Mouse (Mus musculus) C2C12 (cell line): ENCODE data around the gene Cpne2.

Source experiments
- CTCF ChIP-seq: IDR thresholded peaks from one replicate; pipeline ENCODE4 v1.5.1; 2011; ENCODE audit not compliant: control insufficient read depth, insufficient read depth, insufficient read length
- FOSL1 ChIP-seq: IDR thresholded peaks from one replicate; pipeline ENCODE4 v1.8.0; 2011; ENCODE audit warnings: mild to moderate bottlenecking, low read length; ENCODE audit not compliant: poor library complexity, insufficient read depth, severe bottlenecking
- MAX ChIP-seq: IDR thresholded peaks from one replicate; pipeline ENCODE4 v1.6.1; 2011; ENCODE audit warnings: mild to moderate bottlenecking, control low read depth
- MYOD1 ChIP-seq: IDR thresholded peaks from one replicate; pipeline ENCODE4 v1.6.1; 2011; ENCODE audit warnings: low read depth; ENCODE audit not compliant: control insufficient read depth, insufficient read length
- MYOG ChIP-seq: IDR thresholded peaks from one replicate; pipeline ENCODE4 v1.6.1; 2011; ENCODE audit not compliant: control insufficient read depth, insufficient read length; ENCODE audit errors: extremely low read depth
- USF1 ChIP-seq: IDR thresholded peaks from one replicate; pipeline ENCODE4 v1.6.1; 2011; ENCODE audit warnings: low read depth, mild to moderate bottlenecking, control low read depth, moderate library complexity

- no peak for TF ChIP-seq CTCF
- TF ChIP-seq MYOD1, result no peak
- TF ChIP-seq MAX, result no peak
- TF ChIP-seq USF1, result no peak
- TF ChIP-seq FOSL1, result no peak
- TF ChIP-seq MYOG, result no peak
These were observed 61.4 kb downstream of the Cpne2 start for GRCm38 (mm10) chr8:94594211-94594610.
